Mouse (Mus musculus): Measurements from ENCODE around the gene Daglb. TPM values are rescaled to one million over a fixed set of nuclear protein-coding genes. Genes with fewer than 3 reads are reported as not detected.
"Not testable (repeated sequence)": the region's sequence is repeated elsewhere in the genome, so short reads cannot be mapped to it uniquely, and the experiment has no call there.

Gene Daglb
- polyA plus RNA-seq, 1 experiment from 2014 or later: 13.3 TPM

DNA sequence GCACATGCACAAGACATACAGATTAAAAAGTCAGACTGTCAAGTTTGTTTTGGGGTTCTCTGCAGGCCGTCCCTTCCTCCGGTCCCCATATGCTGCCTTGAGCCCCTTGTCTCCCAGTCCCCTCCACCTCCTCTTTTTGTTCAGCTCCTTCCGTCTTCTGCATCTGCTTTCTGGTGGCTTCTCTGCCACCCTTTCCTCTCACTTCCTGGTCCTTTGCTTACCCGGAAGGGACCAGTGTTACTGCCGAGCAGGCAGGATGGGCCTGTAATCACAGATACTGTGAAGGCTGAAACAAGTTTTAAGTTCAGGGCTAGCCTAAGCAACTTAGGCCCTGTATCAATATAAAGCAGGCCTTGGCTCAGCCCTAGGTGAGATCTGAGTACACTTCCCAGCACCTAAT is 23.6 kb downstream of the Daglb start:
- no peak overlapping the region for H3K4me2 ChIP-seq (replicated peaks)
- no peaks in the 10 kb centered on the region for H3K27me3 ChIP-seq
- no peak for ATAC-seq (ENCODE audit: insufficient number of reproducible peaks, low FRiP score, low TSS enrichment, low read depth)
- H3K9ac ChIP-seq: no peak overlapping the region
- 88% methylated on average over 5 of the region's 5 CpGs for WGBS
- H3K9me3 ChIP-seq (replicated peaks): no peaks in the 10 kb centered on the region
- H3K4me3 ChIP-seq (replicated peaks): no peak overlapping the region
- peaks cover 24% of the 10 kb centered on the region; the same call in 1 of the 2 replicates for H3K36me3 ChIP-seq
- no peaks in the 10 kb centered on the region for H3K4me1 ChIP-seq
- H3K27ac ChIP-seq (replicated peaks): no peak overlapping the region

DNA sequence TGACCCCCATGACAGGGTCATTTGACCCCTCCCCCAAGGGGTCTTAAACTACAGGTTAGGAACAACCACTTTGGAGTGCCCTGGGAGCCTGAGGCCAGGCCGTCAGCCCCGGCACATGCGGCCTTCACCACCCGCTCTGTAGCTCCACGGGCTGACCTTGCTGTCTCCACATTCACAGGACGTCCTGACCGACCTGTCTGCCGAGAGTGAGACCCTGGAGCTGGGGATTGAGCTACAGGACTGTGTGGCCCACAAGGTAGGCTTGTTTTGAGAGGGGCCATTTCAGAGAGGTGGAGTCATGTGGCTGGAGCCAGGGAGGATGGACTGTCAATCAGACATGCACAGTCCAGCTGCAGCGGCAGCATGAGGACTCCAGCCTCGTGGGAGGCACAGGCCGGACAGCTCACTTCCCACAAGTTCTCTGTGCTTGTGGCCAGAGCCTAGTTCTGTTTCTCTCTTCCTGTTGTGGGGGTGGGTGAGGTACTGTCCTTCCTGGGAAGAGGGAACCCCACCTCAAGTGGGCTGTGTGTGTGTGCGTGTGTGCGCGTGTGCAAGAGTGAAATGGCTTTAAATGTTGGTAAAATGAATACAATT is 25.5 kb downstream of the Daglb start:
- no peak overlapping the region for H3K9ac ChIP-seq
- no peak overlapping the region for H3K4me3 ChIP-seq (replicated peaks)
- no peaks in the 10 kb centered on the region for H3K4me1 ChIP-seq
- H3K9me3 ChIP-seq (replicated peaks): no peaks in the 10 kb centered on the region
- H3K36me3 ChIP-seq: peaks cover 26% of the 10 kb centered on the region; the same call in 1 of the 2 replicates
- WGBS: 85% methylated on average over 14 of the region's 14 CpGs
- H3K27ac ChIP-seq (replicated peaks): no peak overlapping the region
- no peaks in the 10 kb centered on the region for H3K27me3 ChIP-seq
- ATAC-seq (ENCODE audit: insufficient number of reproducible peaks, low FRiP score, low TSS enrichment, low read depth): no peak
- no peak overlapping the region for H3K4me2 ChIP-seq (replicated peaks)

DNA sequence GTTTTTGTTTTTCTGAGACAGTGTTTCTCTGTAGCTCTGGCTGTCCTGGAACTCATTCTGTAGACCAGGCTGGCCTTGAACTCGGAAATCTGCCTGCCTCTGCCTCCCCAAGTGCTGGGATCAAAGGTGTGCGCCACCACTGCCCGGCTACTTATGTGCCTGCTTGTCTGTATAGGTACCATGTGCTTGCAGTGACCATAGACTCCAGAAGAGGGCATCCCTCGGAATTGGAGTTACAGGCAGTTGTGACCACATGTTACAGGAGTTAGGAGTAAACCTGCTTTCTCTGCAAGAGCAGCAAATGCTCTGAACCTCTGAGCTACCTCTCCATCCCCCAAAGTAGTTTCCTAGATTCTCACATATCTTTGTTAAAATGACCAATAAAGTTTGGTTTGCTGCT is 27.4 kb downstream of the Daglb start:
- Histone ChIP-seq H3K27ac (replicated peaks) (no peak overlapping the region), H3K4me3 (replicated peaks) (no peak overlapping the region), H3K36me3 (peaks cover 21% of the 10 kb centered on the region; the same call in 1 of the 2 replicates), H3K27me3 (no peaks in the 10 kb centered on the region), H3K9ac (no peak overlapping the region), H3K4me2 (replicated peaks) (no peak overlapping the region), H3K9me3 (replicated peaks) (no peaks in the 10 kb centered on the region), H3K4me1 (no peaks in the 10 kb centered on the region)
- no peak for ATAC-seq (ENCODE audit: insufficient number of reproducible peaks, low FRiP score, low TSS enrichment, low read depth)
- 80% methylated on average over 4 of the region's 4 CpGs for WGBS

DNA sequence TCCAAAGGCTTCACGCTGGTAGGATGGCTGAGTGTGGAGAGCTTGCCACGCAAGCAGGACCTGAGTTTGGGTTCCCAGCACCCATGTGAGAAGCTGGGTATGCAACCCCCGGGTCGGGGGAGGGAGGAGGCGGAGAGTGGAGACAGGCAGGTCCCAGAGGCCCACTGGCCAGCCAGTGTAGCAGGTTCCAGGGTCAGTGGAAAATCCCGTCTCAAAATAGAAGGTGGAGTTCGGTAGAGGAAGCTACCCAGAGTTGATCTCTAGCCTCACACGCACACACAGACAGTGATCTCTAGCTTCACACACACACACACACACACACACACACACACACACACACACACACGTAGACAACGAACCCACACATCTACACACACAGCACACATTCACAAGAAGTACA is 28.8 kb downstream of the Daglb start:
- WGBS: 86% methylated on average over 10 of the region's 10 CpGs
- Histone ChIP-seq H3K27me3 (no peaks in the 10 kb centered on the region), H3K36me3 (peaks cover 13% of the 10 kb centered on the region; the same call in 1 of the 2 replicates), H3K9ac (no peak overlapping the region), H3K4me1 (no peaks in the 10 kb centered on the region), H3K9me3 (replicated peaks) (no peaks in the 10 kb centered on the region), H3K27ac (replicated peaks) (no peak overlapping the region), H3K4me3 (replicated peaks) (no peak overlapping the region), H3K4me2 (replicated peaks) (no peak overlapping the region)
- no peak for ATAC-seq (ENCODE audit: insufficient number of reproducible peaks, low FRiP score, low TSS enrichment, low read depth)

DNA sequence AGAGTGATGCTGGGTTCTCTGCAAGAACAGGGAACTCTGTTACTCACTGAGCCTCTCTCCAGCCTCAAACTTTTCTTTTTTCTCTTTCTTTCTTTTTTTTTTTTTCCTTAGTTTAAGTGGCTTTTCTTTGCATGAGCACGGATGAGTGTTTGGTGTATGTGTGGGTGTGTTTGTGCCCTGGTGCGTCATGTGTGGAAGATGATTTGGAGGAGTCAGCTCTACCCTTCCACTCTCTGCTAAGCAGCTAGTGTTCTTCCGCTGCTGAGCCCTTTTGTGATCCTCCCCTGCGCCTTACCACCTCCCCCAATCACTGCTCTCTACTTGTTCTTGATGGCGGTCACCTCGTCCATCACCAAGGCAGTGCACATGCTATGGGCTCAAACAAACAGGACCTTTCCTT is 31.3 kb downstream of the Daglb start:
- peaks cover 15% of the 10 kb centered on the region; the same call in 1 of the 2 replicates for H3K36me3 ChIP-seq
- no peaks in the 10 kb centered on the region for H3K4me1 ChIP-seq
- no peaks in the 10 kb centered on the region for H3K27me3 ChIP-seq
- H3K27ac ChIP-seq (replicated peaks): no peak overlapping the region
- H3K4me2 ChIP-seq (replicated peaks): no peak overlapping the region
- no peaks in the 10 kb centered on the region for H3K9me3 ChIP-seq (replicated peaks)
- ATAC-seq (ENCODE audit: insufficient number of reproducible peaks, low FRiP score, low TSS enrichment, low read depth): no peak
- H3K4me3 ChIP-seq (replicated peaks): no peak overlapping the region
- H3K9ac ChIP-seq: no peak overlapping the region
- 96% methylated on average over 6 of the region's 6 CpGs for WGBS

DNA sequence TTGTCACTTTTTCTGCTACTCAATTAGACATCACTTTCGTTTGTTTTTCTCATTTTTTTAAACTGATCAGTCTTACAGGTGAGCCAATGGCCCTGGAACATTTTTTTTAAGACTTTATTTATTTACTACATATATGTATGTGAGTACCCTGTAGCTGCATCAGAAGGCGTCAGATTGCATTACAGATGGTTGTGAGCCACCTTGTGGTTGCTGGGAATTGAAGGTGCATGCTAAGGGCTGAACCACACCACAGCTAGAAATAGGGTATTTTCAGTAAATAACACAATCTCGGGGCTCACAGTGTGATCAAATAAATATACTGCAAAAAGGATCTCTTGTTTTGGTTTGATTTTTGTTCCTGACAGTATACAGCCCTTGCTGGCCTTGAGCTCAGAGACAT is 33.1 kb downstream of the Daglb start:
- Histone ChIP-seq H3K4me1 (no peaks in the 10 kb centered on the region), H3K4me3 (replicated peaks) (no peak overlapping the region), H3K4me2 (replicated peaks) (no peak overlapping the region), H3K9ac (no peak overlapping the region), H3K9me3 (replicated peaks) (no peaks in the 10 kb centered on the region), H3K36me3 (peaks cover 29% of the 10 kb centered on the region; the same call in 1 of the 2 replicates), H3K27me3 (no peaks in the 10 kb centered on the region), H3K27ac (replicated peaks) (no peak overlapping the region)
- ATAC-seq (ENCODE audit: insufficient number of reproducible peaks, low FRiP score, low TSS enrichment, low read depth): no peak
- 72% methylated on average over 3 of the region's 3 CpGs for WGBS

DNA sequence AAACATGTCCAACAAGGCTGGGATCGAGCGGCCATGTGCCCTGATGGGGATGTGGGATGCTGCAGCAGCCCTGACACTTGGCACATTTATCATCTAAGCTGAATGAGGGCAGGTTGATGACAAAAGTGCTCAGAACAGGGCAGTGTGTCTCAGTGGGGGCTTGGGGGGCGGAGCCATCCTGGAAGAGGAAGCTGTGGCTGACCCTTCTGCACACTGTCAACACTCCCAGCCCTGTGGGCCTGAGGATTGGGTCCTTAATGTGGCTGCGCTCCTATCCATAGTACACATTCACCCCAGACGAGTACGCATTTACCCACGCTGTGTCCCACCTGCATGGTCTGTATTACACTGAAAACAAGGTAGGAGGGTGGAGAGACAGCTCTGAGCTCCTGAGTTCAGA is 34.8 kb downstream of the Daglb start:
- Histone ChIP-seq H3K9me3 (replicated peaks) (no peaks in the 10 kb centered on the region), H3K4me3 (replicated peaks) (no peak overlapping the region), H3K4me2 (replicated peaks) (no peak overlapping the region), H3K9ac (no peak overlapping the region), H3K27me3 (no peaks in the 10 kb centered on the region), H3K4me1 (no peaks in the 10 kb centered on the region), H3K27ac (replicated peaks) (no peak overlapping the region), H3K36me3 (peaks cover 36% of the 10 kb centered on the region)
- ATAC-seq (ENCODE audit: insufficient number of reproducible peaks, low FRiP score, low TSS enrichment, low read depth): no peak
- 89% methylated on average over 7 of the region's 7 CpGs for WGBS

DNA sequence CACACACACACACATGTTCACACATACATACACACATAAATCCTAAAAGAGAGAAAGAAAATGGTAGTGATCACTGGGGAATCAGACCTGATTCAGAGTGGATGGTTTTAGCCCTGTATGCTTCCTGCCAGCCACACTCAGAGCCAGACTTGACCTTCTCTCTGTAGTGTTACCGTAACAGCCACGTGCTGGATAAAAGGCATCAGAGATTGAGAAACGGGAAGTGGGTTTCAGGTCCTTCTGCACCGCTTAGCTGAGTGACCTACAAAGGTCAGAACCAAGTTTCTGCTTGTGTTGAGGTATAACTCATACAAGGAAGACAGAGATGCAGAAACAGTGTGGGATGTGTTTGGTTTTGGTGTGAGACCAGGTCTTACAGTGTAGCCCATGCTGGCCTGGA is 35.3 kb downstream of the Daglb start:
- no peak for ATAC-seq (ENCODE audit: insufficient number of reproducible peaks, low FRiP score, low TSS enrichment, low read depth)
- WGBS: 80% methylated on average over 4 of the region's 4 CpGs
- Histone ChIP-seq H3K4me1 (no peaks in the 10 kb centered on the region), H3K9me3 (replicated peaks) (no peaks in the 10 kb centered on the region), H3K4me3 (replicated peaks) (no peak overlapping the region), H3K27ac (replicated peaks) (no peak overlapping the region), H3K36me3 (peaks cover 36% of the 10 kb centered on the region), H3K4me2 (replicated peaks) (no peak overlapping the region), H3K27me3 (no peaks in the 10 kb centered on the region), H3K9ac (no peak overlapping the region)

DNA sequence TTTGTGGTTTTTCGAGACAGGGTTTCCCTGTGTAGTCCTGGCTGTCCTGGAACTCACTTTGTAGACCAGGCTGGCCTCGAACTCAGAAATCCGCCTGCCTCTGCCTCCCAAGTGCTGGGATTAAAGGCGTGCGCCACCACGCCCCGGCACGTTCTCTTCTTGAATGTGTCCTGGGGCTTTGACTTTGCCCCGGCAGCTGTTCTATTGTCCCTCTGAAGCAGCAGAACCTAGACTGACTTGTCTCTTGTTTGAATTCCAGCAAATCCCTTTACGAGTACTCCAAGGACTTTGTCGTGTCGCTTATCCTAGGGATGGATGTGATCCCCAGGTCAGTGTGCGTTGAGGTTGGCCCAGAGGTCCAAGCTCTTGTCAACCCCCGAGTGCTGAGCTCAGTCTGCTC is 36.3 kb downstream of the Daglb start:
- H3K4me2 ChIP-seq (replicated peaks); H3K4me3 ChIP-seq (replicated peaks); ATAC-seq (ENCODE audit: insufficient number of reproducible peaks, low FRiP score, low TSS enrichment, low read depth); H3K27ac ChIP-seq (replicated peaks); H3K27me3 ChIP-seq; H3K4me1 ChIP-seq; H3K9ac ChIP-seq; H3K9me3 ChIP-seq (replicated peaks): not testable (repeated sequence)
- 91% methylated on average over 13 of the region's 14 CpGs for WGBS
- peaks cover 43% of the 10 kb centered on the region for H3K36me3 ChIP-seq

DNA sequence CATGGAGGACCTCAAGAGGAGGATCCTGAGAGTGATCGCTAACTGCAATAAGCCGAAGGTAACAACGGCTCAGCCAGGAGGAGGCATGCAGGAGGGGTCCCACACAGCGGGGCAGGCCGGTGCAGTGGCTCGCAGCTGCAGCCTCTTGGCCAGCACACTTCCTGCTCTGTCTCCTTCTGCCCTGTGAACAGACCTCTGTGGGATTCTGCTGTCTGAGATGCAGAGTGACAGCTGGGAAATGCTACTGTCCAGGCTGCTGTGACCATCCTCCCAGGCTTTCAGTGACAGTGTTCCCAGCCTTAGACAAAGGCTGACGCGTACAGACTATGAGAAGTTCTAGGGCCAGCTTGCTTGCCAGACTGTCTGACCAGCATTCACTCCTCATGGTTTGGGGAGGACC is 36.8 kb downstream of the Daglb start:
- WGBS: 91% methylated on average over 8 of the region's 8 CpGs
- no peaks in the 10 kb centered on the region for H3K9me3 ChIP-seq (replicated peaks)
- no peak for ATAC-seq (ENCODE audit: insufficient number of reproducible peaks, low FRiP score, low TSS enrichment, low read depth)
- no peak overlapping the region for H3K27ac ChIP-seq (replicated peaks)
- H3K4me3 ChIP-seq (replicated peaks): no peak overlapping the region
- no peaks in the 10 kb centered on the region for H3K27me3 ChIP-seq
- H3K4me1 ChIP-seq: no peaks in the 10 kb centered on the region
- H3K9ac ChIP-seq: no peak overlapping the region
- H3K36me3 ChIP-seq: peaks cover 43% of the 10 kb centered on the region
- H3K4me2 ChIP-seq (replicated peaks): no peak overlapping the region

DNA sequence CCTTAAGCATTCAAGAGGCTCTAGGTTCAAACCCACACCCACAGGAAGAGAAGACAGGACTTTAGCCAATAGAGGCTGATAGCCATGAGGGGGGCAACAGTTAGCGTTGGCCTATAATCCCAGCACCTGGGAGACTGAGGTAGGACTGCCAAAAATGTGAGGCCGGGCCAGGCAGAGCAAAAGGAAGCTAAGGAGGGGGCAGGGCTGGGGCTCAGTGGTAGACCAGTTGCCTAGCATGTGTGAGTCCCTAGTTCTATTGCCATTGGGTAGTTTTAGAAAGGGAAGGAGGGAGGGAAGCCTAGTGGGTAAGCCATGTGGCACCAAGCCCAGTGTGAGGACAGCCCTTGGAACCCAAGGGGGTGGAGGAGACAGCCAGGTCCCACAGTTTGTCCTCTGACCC is 37.3 kb downstream of the Daglb start:
- no peaks in the 10 kb centered on the region for H3K27me3 ChIP-seq
- no peak overlapping the region for H3K4me3 ChIP-seq (replicated peaks)
- H3K4me2 ChIP-seq (replicated peaks): no peak overlapping the region
- peaks cover 43% of the 10 kb centered on the region for H3K36me3 ChIP-seq
- no peaks in the 10 kb centered on the region for H3K9me3 ChIP-seq (replicated peaks)
- H3K27ac ChIP-seq (replicated peaks): no peak overlapping the region
- 94% methylated on average over 2 of the region's 2 CpGs for WGBS
- H3K9ac ChIP-seq: no peak overlapping the region
- no peaks in the 10 kb centered on the region for H3K4me1 ChIP-seq
- no peak for ATAC-seq (ENCODE audit: insufficient number of reproducible peaks, low FRiP score, low TSS enrichment, low read depth)

DNA sequence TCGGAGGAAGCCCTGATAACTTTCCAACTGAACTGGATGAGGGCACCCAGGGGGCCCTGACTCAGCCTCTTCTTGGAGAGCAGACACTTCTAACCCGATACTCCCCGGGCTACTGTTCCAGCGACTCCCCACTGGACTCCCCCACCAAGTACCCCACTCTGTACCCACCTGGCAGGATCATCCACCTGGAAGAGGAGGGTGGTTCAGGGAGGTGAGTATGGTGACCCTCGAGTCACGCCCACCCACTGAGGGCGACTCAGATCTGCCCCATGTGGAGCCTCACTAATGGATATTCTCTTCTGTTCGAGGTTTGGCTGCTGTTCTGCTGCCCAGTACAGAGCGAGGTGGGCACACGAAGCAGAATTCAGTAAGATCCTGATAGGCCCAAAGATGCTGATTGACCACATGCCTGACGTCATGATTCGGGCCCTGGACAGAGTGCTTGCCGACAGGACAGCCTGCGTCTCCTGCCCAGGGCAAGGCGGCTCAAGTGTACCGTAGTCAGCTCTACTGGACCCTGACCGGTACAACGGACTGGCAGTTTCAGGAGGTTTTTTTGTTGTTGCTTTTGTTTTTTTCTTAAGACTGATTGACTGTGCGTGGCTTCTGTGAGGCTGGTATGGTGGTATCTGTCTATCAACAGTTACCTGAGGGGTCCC is 38.6 kb downstream of the Daglb start:
- Histone ChIP-seq H3K27me3 (no peaks in the 10 kb centered on the region), H3K36me3 (peaks cover 54% of the 10 kb centered on the region), H3K4me3 (replicated peaks) (no peak overlapping the region), H3K27ac (replicated peaks) (no peak overlapping the region), H3K9ac (no peak overlapping the region), H3K4me1 (peaks cover 12% of the 10 kb centered on the region), H3K4me2 (replicated peaks) (no peak overlapping the region), H3K9me3 (replicated peaks) (no peaks in the 10 kb centered on the region)
- 0 out of 2 replicates have a peak, but pooled peaks have one; percentile 31 for ATAC-seq (ENCODE audit: insufficient number of reproducible peaks, low FRiP score, low TSS enrichment, low read depth)
- WGBS: 92% methylated on average over 19 of the region's 19 CpGs
